Mouse (Mus musculus) CH12.LX (cell line): ENCODE measurements around the gene Slc16a5. TPM values are rescaled to one million over a fixed set of nuclear protein-coding genes. Genes with fewer than 3 reads are reported as not detected.
"Not testable (repeated sequence)": the region's sequence is repeated elsewhere in the genome, so short reads cannot be mapped to it uniquely, and the experiment has no call there.

Experiments
- DNase-seq: peaks from one replicate; pipeline ENCODE4 v3.0.0-alpha.2; 2013; ENCODE audit errors: extremely low read depth
- H3K27ac ChIP-seq: 2 replicates; pipeline ENCODE4 v1.5.1; 2012; ENCODE audit warnings: low read depth, mild to moderate bottlenecking, control low read depth, moderate library complexity; ENCODE audit not compliant: insufficient read depth
- H3K27me3 ChIP-seq: replicated peaks from 2 replicates; pipeline ENCODE3; 2012; ENCODE audit warnings: inconsistent platforms
- H3K36me3 ChIP-seq, 2 experiments: replicated peaks in 1 of 2; 2 replicates each; pipeline versions ENCODE3 to v1.6.1; 2012; ENCODE audit warnings: inconsistent platforms in 1 of 2, low read length in 1 of 2, mild to moderate bottlenecking in 1 of 2, mixed read lengths in 1 of 2, moderate library complexity in 1 of 2; ENCODE audit not compliant: control insufficient read depth in 1 of 2, insufficient read depth in 1 of 2
- H3K4me1 ChIP-seq, 2 experiments: 2 replicates each; pipeline ENCODE4 v1.6.1; 2012; ENCODE audit warnings: inconsistent platforms in 1 of 2, moderate library complexity in 1 of 2; ENCODE audit not compliant: insufficient read depth in 2 of 2, control insufficient read depth in 1 of 2
- H3K4me2 ChIP-seq: 2 replicates; pipeline ENCODE4 v1.6.1; 2012; ENCODE audit warnings: low read depth, mild to moderate bottlenecking, control low read depth; ENCODE audit not compliant: poor library complexity, insufficient read depth, severe bottlenecking
- H3K4me3 ChIP-seq, 3 experiments: fragments of 150-350 bp in 1 of 3; sonication (generic) in 1 of 3; replicated peaks in 1 of 3; 2 replicates each; pipeline versions ENCODE3 to v1.5.1; 2011 to 2012; ENCODE audit warnings: low read depth in 2 of 3, low read length in 2 of 3, mild to moderate bottlenecking in 2 of 3, moderate library complexity in 2 of 3, control low read depth in 1 of 3, improper control_type of control experiment in 1 of 3, inconsistent platforms in 1 of 3, mixed read lengths in 1 of 3; ENCODE audit not compliant: poor library complexity in 1 of 3
- H3K79me2 ChIP-seq: replicated peaks from 2 replicates; pipeline ENCODE4 v1.6.1; 2012; ENCODE audit warnings: mild to moderate bottlenecking, moderate library complexity; ENCODE audit not compliant: control insufficient read depth, poor library complexity, insufficient read depth, severe bottlenecking; ENCODE audit errors: extremely low read depth
- H3K9ac ChIP-seq: 2 replicates; pipeline ENCODE4 v1.6.1; 2012; ENCODE audit warnings: low read depth, mild to moderate bottlenecking, control low read depth, moderate library complexity; ENCODE audit not compliant: insufficient read depth
- H3K9me3 ChIP-seq: replicated peaks from 2 replicates; pipeline ENCODE3; 2012; ENCODE audit warnings: low read length, inconsistent platforms, mixed read lengths
- BHLHE40 ChIP-seq: IDR thresholded peaks from 2 replicates; pipeline ENCODE4 v1.6.1; 2011; ENCODE audit warnings: mild to moderate bottlenecking, low read depth, low read length, improper control_type of control experiment
- CTCF ChIP-seq, 2 experiments: IDR thresholded peaks in 1 of 2; conservative IDR thresholded peaks in 1 of 2; 2 replicates each; pipeline ENCODE4 v1.5.1; 2011 to 2012; ENCODE audit warnings: low read depth in 2 of 2, low read length in 2 of 2, improper control_type of control experiment in 1 of 2, inconsistent platforms in 1 of 2, mild to moderate bottlenecking in 1 of 2, moderate library complexity in 1 of 2
- E2F4 ChIP-seq: IDR thresholded peaks from 2 replicates; pipeline ENCODE4 v1.6.1; 2011; ENCODE audit warnings: low read depth, low read length, improper control_type of control experiment; ENCODE audit not compliant: insufficient replicate concordance
- ELF1 ChIP-seq: IDR thresholded peaks from 2 replicates; pipeline ENCODE4 v1.6.1; 2014; ENCODE audit warnings: low read depth, mild to moderate bottlenecking, inconsistent platforms, low read length, improper control_type of control experiment
- GABPA ChIP-seq: IDR thresholded peaks from 2 replicates; pipeline ENCODE4 v1.6.1; 2012; ENCODE audit warnings: low read depth, low read length, improper control_type of control experiment, inconsistent platforms; ENCODE audit not compliant: insufficient replicate concordance
- HCFC1 ChIP-seq: IDR thresholded peaks from 2 replicates; pipeline ENCODE4 v1.6.1; 2012; ENCODE audit warnings: low read depth, mild to moderate bottlenecking, inconsistent platforms, low read length, improper control_type of control experiment
- JUND ChIP-seq: conservative IDR thresholded peaks from 2 replicates; pipeline ENCODE4 v1.6.1; 2011; ENCODE audit warnings: low read depth, low read length, improper control_type of control experiment
- KAT2A ChIP-seq: IDR thresholded peaks from 2 replicates; pipeline ENCODE4 v1.6.1; 2012; ENCODE audit warnings: low read length, improper control_type of control experiment, inconsistent platforms; ENCODE audit not compliant: insufficient replicate concordance
- MAX ChIP-seq: IDR thresholded peaks from 2 replicates; pipeline ENCODE4 v1.6.1; 2011; ENCODE audit warnings: low read length, improper control_type of control experiment
- NELFE ChIP-seq: IDR thresholded peaks from 2 replicates; pipeline ENCODE4 v1.6.1; 2011; ENCODE audit warnings: low read depth, low read length, improper control_type of control experiment
- NRF1 ChIP-seq: IDR thresholded peaks from 2 replicates; pipeline ENCODE4 v1.6.1; 2014; ENCODE audit warnings: low read depth, mild to moderate bottlenecking, inconsistent platforms, low read length, improper control_type of control experiment, moderate library complexity
- RAD21 ChIP-seq: IDR thresholded peaks from 2 replicates; pipeline ENCODE4 v1.6.1; 2011; ENCODE audit warnings: low read depth, mild to moderate bottlenecking, low read length, improper control_type of control experiment, moderate library complexity
- SIN3A ChIP-seq: IDR thresholded peaks from 2 replicates; pipeline ENCODE4 v1.6.1; 2012; ENCODE audit warnings: low read length, improper control_type of control experiment, inconsistent platforms
- SMC3 ChIP-seq: IDR thresholded peaks from 2 replicates; pipeline ENCODE4 v1.6.1; 2011; ENCODE audit warnings: low read depth, low read length, improper control_type of control experiment
- UBTF ChIP-seq: IDR thresholded peaks from 2 replicates; pipeline ENCODE4 v1.6.1; 2012; ENCODE audit warnings: low read depth, mild to moderate bottlenecking, inconsistent platforms, low read length, improper control_type of control experiment, moderate library complexity
- USF1 ChIP-seq: IDR thresholded peaks from 2 replicates; pipeline ENCODE4 v1.6.1; 2014; ENCODE audit warnings: low read depth, mild to moderate bottlenecking, inconsistent platforms, low read length, improper control_type of control experiment
- ZC3H11A ChIP-seq: IDR thresholded peaks from 2 replicates; pipeline ENCODE4 v1.6.1; 2012; ENCODE audit warnings: low read depth, mild to moderate bottlenecking, inconsistent platforms, low read length, improper control_type of control experiment
- dilution Hi-C: fragments of 300-500 bp; cut with MboI; formaldehyde crosslinking; loops from 2 replicates; pipeline ENCODE4 v1.14.3; 2020; ENCODE audit warnings: low sequenced_read_pairs; ENCODE audit not compliant: extremely low pct_unique_long_range_greater_than_20kb, extremely low pct_ligation_motif_present
- in situ Hi-C: fragments of 300-500 bp; cut with MboI; formaldehyde crosslinking; loops from 3 replicates; pipeline ENCODE4 v1.14.3; 2019; ENCODE audit warnings: low sequenced_read_pairs, low pct_ligation_motif_present, low pct_unique_long_range_greater_than_20kb, mixed read lengths
- polyA plus RNA-seq: library from polyadenylated mRNA; unstranded; fragments of >175 nt; gene quantifications from 2 replicates; pipeline ENCODE4 v1.2.1, GENCODE M21; 2012; ENCODE audit warnings: low read depth; ENCODE audit not compliant: insufficient read length
- total RNA-seq, 2 experiments: library from RNA; depleted of rRNA; stranded (reverse); fragments of 300-350 nt in 1 of 2; fragments of >200 nt in 1 of 2; gene quantifications; 2 replicates each; pipeline ENCODE4 v1.2.3; 2012 to 2014

Slc16a5 gene
- total and polyA plus RNA-seq, 3 experiments: 0.51 to 0.71 TPM; not detected in 1

DNA sequence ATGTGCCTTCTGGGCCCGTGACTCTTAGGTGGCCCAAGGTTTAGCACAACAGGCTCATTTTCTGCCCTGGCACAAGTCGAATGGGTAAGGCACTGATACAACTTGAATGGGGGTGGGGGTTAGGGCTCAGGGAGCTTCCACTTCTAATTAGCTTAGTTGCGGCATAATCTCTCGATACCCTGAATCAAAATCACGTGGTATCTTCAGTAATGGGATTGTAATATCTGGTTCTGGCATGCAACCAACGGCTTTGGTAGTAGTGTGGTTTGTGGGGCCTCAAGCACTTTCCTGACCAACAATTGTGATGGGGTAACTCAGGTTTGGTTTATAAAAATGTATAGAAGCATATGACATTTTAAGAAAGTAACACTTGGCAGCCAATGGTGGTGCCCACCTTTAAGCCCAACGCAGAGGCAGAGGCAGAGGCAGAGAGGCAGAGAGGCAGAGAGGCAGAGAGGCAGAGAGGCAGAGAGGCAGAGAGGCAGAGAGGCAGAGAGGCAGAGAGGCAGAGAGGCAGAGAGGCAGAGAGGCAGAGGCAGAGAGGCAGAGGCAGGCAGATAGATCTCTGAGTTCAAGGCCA lies 9.9 kb upstream of the Slc16a5 start:
- DNase-seq: no peak
- TF ChIP-seq E2F4: no peak
- TF ChIP-seq, all 38 proteins: peak for 0
- H3K36me3 ChIP-seq: no peaks in the 10 kb centered on the region
- in situ Hi-C loops: no loop called here
- H3K9ac ChIP-seq: no peak overlapping the region
- H3K9me3 ChIP-seq: peaks cover 20% of the 10 kb centered on the region
- no peak overlapping the region for H3K27ac ChIP-seq
- dilution Hi-C loops: no loop called here
- H3K27me3 ChIP-seq: peaks cover 40% of the 10 kb centered on the region
- no peak overlapping the region for H3K4me2 ChIP-seq
- H3K4me1 ChIP-seq: peaks cover 6 to 29% of the 10 kb centered on the region in 2 experiments
- H3K79me2 ChIP-seq: no peaks in the 10 kb centered on the region
- H3K4me3 ChIP-seq: no peak overlapping the region

DNA sequence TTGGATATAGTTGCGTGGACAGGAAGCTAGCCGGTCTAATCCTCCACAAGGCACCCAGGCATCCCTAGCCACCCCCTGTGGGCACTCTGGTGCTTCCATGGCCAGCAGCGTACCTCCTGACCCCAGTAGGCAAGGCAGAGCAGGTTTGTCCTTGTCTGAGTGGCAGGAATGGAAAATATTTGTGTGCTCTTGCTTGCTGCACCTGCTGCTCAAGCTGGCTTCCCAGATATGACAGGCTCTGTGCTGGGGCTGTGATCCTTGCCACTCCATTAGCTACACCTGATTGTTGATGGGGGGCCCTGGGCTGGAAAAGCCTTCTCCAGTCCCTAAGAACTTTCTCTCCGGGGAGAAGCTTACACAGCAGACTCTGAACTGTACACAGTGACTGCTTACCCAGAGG lies 9.0 kb upstream of the Slc16a5 start:
- no peak overlapping the region for H3K4me3 ChIP-seq
- no peak overlapping the region for H3K4me2 ChIP-seq
- H3K9me3 ChIP-seq: peaks cover 20% of the 10 kb centered on the region
- peaks cover 5 to 31% of the 10 kb centered on the region in 2 experiments; a peak in 3 of 4 replicates for H3K4me1 ChIP-seq
- no peaks in the 10 kb centered on the region for H3K36me3 ChIP-seq
- dilution Hi-C loops (no loop called here), in situ Hi-C loops (no loop called here)
- no peaks in the 10 kb centered on the region for H3K79me2 ChIP-seq
- no peak overlapping the region for H3K9ac ChIP-seq
- DNase-seq: no peak
- TF ChIP-seq E2F4 (no peak), BHLHE40 (no peak), CTCF (conservative IDR thresholded peaks at IDR 0.05 in 1 of 2, IDR thresholded peaks at IDR 0.05 in 1 of 2; ENCODE audit: low read depth in 2 of 2, low read length in 2 of 2) (no peak), KAT2A (no peak), RAD21 (no peak), ZC3H11A (no peak), GABPA (no peak), MAX (no peak), SMC3 (no peak), NELFE (no peak), SIN3A (no peak), JUND (no peak), UBTF (no peak), USF1 (no peak), ELF1 (no peak), HCFC1 (no peak), NRF1 (no peak)
- peaks cover 31% of the 10 kb centered on the region for H3K27me3 ChIP-seq
- no peak overlapping the region for H3K27ac ChIP-seq

DNA sequence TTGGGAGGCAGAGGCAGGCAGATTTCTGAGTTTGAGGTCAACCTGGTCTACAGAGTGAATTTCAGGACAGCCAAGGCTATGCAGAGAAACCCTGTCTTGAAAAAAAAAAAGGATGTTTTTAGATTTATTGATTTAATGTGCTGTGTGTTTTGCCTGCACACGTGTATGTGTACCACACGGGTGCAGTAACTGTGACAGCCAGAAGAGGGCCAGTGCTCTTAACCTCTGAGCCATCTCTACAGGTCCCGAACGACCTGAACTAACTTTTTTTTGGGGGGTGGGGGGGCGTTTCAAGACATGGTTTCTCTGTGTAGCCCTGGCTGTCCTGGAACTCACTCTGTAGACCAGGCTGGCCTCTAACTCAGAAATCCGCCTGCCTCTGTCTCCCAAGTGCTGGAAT lies 7.5 kb upstream of the Slc16a5 start:
- dilution Hi-C loops, in situ Hi-C loops, H3K79me2 ChIP-seq, H3K36me3 ChIP-seq, H3K4me2 ChIP-seq, H3K9ac ChIP-seq, DNase-seq, H3K27ac ChIP-seq, H3K4me3 ChIP-seq: not testable (repeated sequence)
- peaks cover 5 to 24% of the 10 kb centered on the region in 2 experiments; a peak in 3 of 4 replicates for H3K4me1 ChIP-seq
- peaks cover 19% of the 10 kb centered on the region for H3K27me3 ChIP-seq
- H3K9me3 ChIP-seq: peaks cover 20% of the 10 kb centered on the region
